Mouse (Mus musculus) lung, adult 2 months (tissue): ENCODE results near the gene Itga1.

Experiments
- CTCF ChIP-seq: fragments of 200-500 bp; IDR thresholded peaks from 2 replicates; pipeline ENCODE4 v1.5.1; 2011; ENCODE audit warnings: mild to moderate bottlenecking, low read length, control low read depth; ENCODE audit not compliant: insufficient read depth
- POLR2A ChIP-seq: fragments of 200-500 bp; IDR thresholded peaks from 2 replicates; pipeline ENCODE4 v1.6.1; 2011; ENCODE audit warnings: low read depth, mild to moderate bottlenecking, control low read depth, low read length, borderline replicate concordance; ENCODE audit errors: extremely low read depth

DNA sequence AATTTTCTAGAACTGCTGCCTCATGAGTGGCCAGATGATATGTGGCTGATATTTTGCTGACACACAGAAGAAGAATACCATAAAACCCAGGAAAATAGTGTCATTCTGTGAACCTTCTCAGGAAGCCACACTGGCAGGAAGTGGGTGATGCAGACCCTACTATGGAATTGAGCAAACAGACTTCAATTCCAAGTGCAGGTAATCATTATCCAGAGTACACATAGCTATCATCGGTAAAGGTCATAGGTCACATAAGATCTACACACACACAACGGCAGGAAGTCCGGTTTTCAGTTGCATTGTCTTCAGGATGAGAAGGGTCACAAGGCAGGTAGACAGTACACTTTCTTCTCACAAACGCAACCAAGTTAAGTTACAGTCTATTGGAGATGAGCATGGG lies 186.8 kb downstream of the Itga1 start:
- TF ChIP-seq CTCF (no peak), POLR2A (no peak)
